Mouse (Mus musculus) G1E (cell line): ENCODE measurements around the gene Gm17175. TPM values are rescaled to one million over a fixed set of nuclear protein-coding genes. Genes with fewer than 3 reads are reported as not detected.
"Not testable (repeated sequence)": the region's sequence is repeated elsewhere in the genome, so short reads cannot be mapped to it uniquely, and the experiment has no call there.

ENCODE experiments used
- ATAC-seq: 2 replicates; pipeline ENCODE4 v1.8.0; 2016; ENCODE audit warnings: mild to moderate bottlenecking; ENCODE audit not compliant: insufficient number of reproducible peaks, poor library complexity, low FRiP score, severe bottlenecking; ENCODE audit errors: extremely low read depth
- DNase-seq: peaks from one replicate; pipeline ENCODE4 v3.0.0; 2012; ENCODE audit warnings: low spot score
- H3K27me3 ChIP-seq: 2 replicates; pipeline ENCODE4 v1.6.1; 2012; ENCODE audit warnings: mild to moderate bottlenecking, low read length, inconsistent platforms; ENCODE audit not compliant: insufficient read depth
- H3K36me3 ChIP-seq: replicated peaks from 2 replicates; pipeline ENCODE3; 2012; ENCODE audit warnings: mild to moderate bottlenecking, inconsistent platforms
- H3K4me1 ChIP-seq: 2 replicates; pipeline ENCODE4 v1.6.1; 2012; ENCODE audit warnings: low read depth, low read length, inconsistent platforms, mixed read lengths; ENCODE audit not compliant: insufficient read depth
- H3K4me3 ChIP-seq: 2 replicates; pipeline ENCODE4 v1.5.1; 2012; ENCODE audit warnings: low read depth, mild to moderate bottlenecking, inconsistent platforms, low read length, moderate library complexity, mixed read lengths
- H3K9me3 ChIP-seq: replicated peaks from 2 replicates; pipeline ENCODE4 v1.6.1; 2012; ENCODE audit warnings: inconsistent platforms
- CTCF ChIP-seq: IDR thresholded peaks from 2 replicates; pipeline ENCODE4 v1.5.1; 2012; ENCODE audit warnings: low read depth, low read length, inconsistent platforms, mixed read lengths
- GATA1 ChIP-seq: IDR thresholded peaks from 2 replicates; pipeline ENCODE4 v1.6.1; 2012; ENCODE audit warnings: borderline replicate concordance, low read length, inconsistent platforms, mixed read lengths
- GATA2 ChIP-seq: IDR thresholded peaks from 2 replicates; pipeline ENCODE4 v1.6.1; 2012; ENCODE audit warnings: low read depth, low read length, inconsistent platforms, borderline replicate concordance
- POLR2AphosphoS5 ChIP-seq: IDR thresholded peaks from 2 replicates; pipeline ENCODE4 v1.6.1; 2012; ENCODE audit warnings: low read depth, low read length, inconsistent platforms; ENCODE audit not compliant: insufficient replicate concordance
- TAL1 ChIP-seq: conservative IDR thresholded peaks from 2 replicates; pipeline ENCODE4 v1.6.1; 2012; ENCODE audit warnings: low read depth, low read length, inconsistent platforms, mixed read lengths
- polyA plus RNA-seq: library from polyadenylated mRNA; stranded (reverse); fragments of >175 nt; gene quantifications from 2 replicates; pipeline ENCODE4 v1.2.3, GENCODE M21; 2012
- total RNA-seq, 2 experiments: library from RNA; stranded (forward) in 1 of 2; stranded (reverse) in 1 of 2; fragments of 200-1000 nt in 1 of 2; fragments of >200 nt in 1 of 2; fragmentation: Nextera tagmentation in 1 of 2; gene quantifications; 2 replicates each; pipeline ENCODE4 v1.2.3; 2014 to 2017

Gene Gm17175
- total RNA-seq (2014; fragmentation: Nextera tagmentation) = not detected in 2 replicates
- total RNA-seq (2017) = not detected in 2 replicates
- polyA plus RNA-seq = not detected in 2 replicates

GRCm38 (mm10) chr14:51573963-51574362 is at the start of gene Gm17175:
Gene Gm17175, minus strand, starts transcription at chr14:51574063.
- H3K36me3 ChIP-seq, H3K27me3 ChIP-seq, H3K4me1 ChIP-seq, H3K4me3 ChIP-seq, DNase-seq, H3K9me3 ChIP-seq, ATAC-seq: not testable (repeated sequence)

- Histone ChIP-seq H3K27me3 (no peaks in the 10 kb centered on the region), H3K9me3 (no peaks in the 10 kb centered on the region), H3K36me3 (no peaks in the 10 kb centered on the region), H3K4me1 (no peaks in the 10 kb centered on the region), H3K4me3 (no peak within 1 kb of the TSS)
- no peak for ATAC-seq
- no peak for DNase-seq
- TF ChIP-seq CTCF (no peak), GATA2 (no peak), GATA1 (no peak), TAL1 (no peak), POLR2AphosphoS5 (no peak)
These were observed 37.3 kb upstream of the Gm17175 start, which contains the start of gene Gm17078 for GRCm38 (mm10) chr14:51611210-51611609. Gene Gm17078, minus strand, starts transcription at chr14:51611310.

DNA sequence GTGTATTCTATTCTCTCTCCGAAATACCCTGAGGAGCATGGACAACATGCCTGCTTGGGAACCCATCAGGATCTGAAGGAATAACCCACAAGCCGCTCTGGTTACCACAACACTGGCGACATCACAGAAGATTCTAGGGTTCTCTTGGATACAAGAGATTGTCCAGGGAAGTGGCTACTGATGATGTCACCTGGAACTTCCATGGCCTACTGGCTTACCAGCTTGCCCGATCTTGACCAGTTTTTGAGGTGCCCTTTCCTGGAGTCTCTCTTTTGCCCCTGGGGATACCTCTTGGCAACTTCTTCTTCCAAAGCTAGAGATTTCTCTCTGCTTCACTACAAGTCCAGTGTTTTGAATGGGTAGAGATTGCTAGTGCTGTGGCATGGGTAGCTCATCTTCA is 18.2 kb upstream of the Gm17175 start, which contains the start of gene Gm17174:
Gm17174 (minus strand) TSS at position 101 of the 400 bp plus-strand sequence.
- not testable (repeated sequence) for H3K36me3 ChIP-seq, H3K4me3 ChIP-seq, DNase-seq, H3K9me3 ChIP-seq, H3K27me3 ChIP-seq, ATAC-seq, H3K4me1 ChIP-seq

- DNase-seq (no peak), ATAC-seq (no peak)
- Histone ChIP-seq H3K4me1 (no peaks in the 10 kb centered on the region), H3K9me3 (no peaks in the 10 kb centered on the region), H3K36me3 (no peaks in the 10 kb centered on the region), H3K27me3 (no peaks in the 10 kb centered on the region), H3K4me3 (peak within 1 kb of the TSS; percentile 61)
- TF ChIP-seq GATA2 (no peak), GATA1 (no peak), TAL1 (no peak), POLR2AphosphoS5 (no peak), CTCF (no peak)
These were observed 21.4 kb downstream of the Gm17175 start, which contains the start of gene Gm5622 for GRCm38 (mm10) chr14:51552490-51552889. Gene Gm5622, plus strand, starts transcription at chr14:51552790.

Other genes starting within 250 kb of the Gm17175 start
- gene Gm7247, start 212.3 kb downstream of the Gm17175 start, total RNA-seq (2014; fragmentation: Nextera tagmentation) = not detected in 2 replicates
- not detected in 2 replicates for gene Gm7247, start 212.3 kb downstream of the Gm17175 start, total RNA-seq (2017)
- not detected in 2 replicates for gene Gm7247, start 212.3 kb downstream of the Gm17175 start, polyA plus RNA-seq
- not detected in 2 replicates for gene Vmn2r88, start 163.2 kb downstream of the Gm17175 start, total RNA-seq (2014; fragmentation: Nextera tagmentation)
- 0.06 and 0.11 TPM in 2 replicates for gene Vmn2r88, start 163.2 kb downstream of the Gm17175 start, total RNA-seq (2017)
- not detected in 2 replicates for gene Vmn2r88, start 163.2 kb downstream of the Gm17175 start, polyA plus RNA-seq
- not detected in 2 replicates for gene Vmn2r89, start 122.2 kb downstream of the Gm17175 start, total RNA-seq (2014; fragmentation: Nextera tagmentation)
- gene Vmn2r89, start 122.2 kb downstream of the Gm17175 start, total RNA-seq (2017) = 0.05 and 0.06 TPM in 2 replicates
- not detected in 2 replicates for gene Vmn2r89, start 122.2 kb downstream of the Gm17175 start, polyA plus RNA-seq
- gene Gm5622, start 21.3 kb downstream of the Gm17175 start, total RNA-seq (2014; fragmentation: Nextera tagmentation) = 3.8 and 6.8 TPM in 2 replicates
- 5.0 and 5.2 TPM in 2 replicates for gene Gm5622, start 21.3 kb downstream of the Gm17175 start, total RNA-seq (2017)
- gene Gm5622, start 21.3 kb downstream of the Gm17175 start, polyA plus RNA-seq = 0.06 and 0.29 TPM in 2 replicates
- gene Gm17174, start 18.1 kb upstream of the Gm17175 start, total RNA-seq (2014; fragmentation: Nextera tagmentation) = not detected in 2 replicates
- gene Gm17174, start 18.1 kb upstream of the Gm17175 start, total RNA-seq (2017) = not detected in 2 replicates
- gene Gm17174, start 18.1 kb upstream of the Gm17175 start, polyA plus RNA-seq = not detected in 2 replicates
- not detected in 2 replicates for gene Gm17078, start 37.2 kb upstream of the Gm17175 start, total RNA-seq (2014; fragmentation: Nextera tagmentation)
- not detected in 2 replicates for gene Gm17078, start 37.2 kb upstream of the Gm17175 start, total RNA-seq (2017)
- not detected in 2 replicates for gene Gm17078, start 37.2 kb upstream of the Gm17175 start, polyA plus RNA-seq
- gene Gm4181, start 61.6 kb upstream of the Gm17175 start, total RNA-seq (2014; fragmentation: Nextera tagmentation) = not detected in 2 replicates
- gene Gm4181, start 61.6 kb upstream of the Gm17175 start, total RNA-seq (2017) = not detected in 2 replicates
- not detected in 2 replicates for gene Gm4181, start 61.6 kb upstream of the Gm17175 start, polyA plus RNA-seq
- not detected in 2 replicates for gene Gm17079, start 121.4 kb upstream of the Gm17175 start, total RNA-seq (2014; fragmentation: Nextera tagmentation)
- gene Gm17079, start 121.4 kb upstream of the Gm17175 start, total RNA-seq (2017) = 0.27 TPM in 1 of 2 replicates, not detected in the other
- not detected in 2 replicates for gene Gm17079, start 121.4 kb upstream of the Gm17175 start, polyA plus RNA-seq
- gene Gm5800, start 143.1 kb upstream of the Gm17175 start, total RNA-seq (2014; fragmentation: Nextera tagmentation) = not detected in 2 replicates
- not detected in 2 replicates for gene Gm5800, start 143.1 kb upstream of the Gm17175 start, total RNA-seq (2017)
- gene Gm5800, start 143.1 kb upstream of the Gm17175 start, polyA plus RNA-seq = not detected in 2 replicates
- not detected in 2 replicates for gene Ang4, start 199.5 kb upstream of the Gm17175 start, total RNA-seq (2014; fragmentation: Nextera tagmentation)
- 0.27 TPM in 1 of 2 replicates, not detected in the other for gene Ang4, start 199.5 kb upstream of the Gm17175 start, total RNA-seq (2017)
- gene Ang4, start 199.5 kb upstream of the Gm17175 start, polyA plus RNA-seq = not detected in 2 replicates
- gene AY358078, start 226.0 kb upstream of the Gm17175 start, total RNA-seq (2014; fragmentation: Nextera tagmentation) = not detected in 2 replicates
- gene AY358078, start 226.0 kb upstream of the Gm17175 start, total RNA-seq (2017) = not detected in 2 replicates
- not detected in 2 replicates for gene AY358078, start 226.0 kb upstream of the Gm17175 start, polyA plus RNA-seq